Mouse (Mus musculus) forebrain, embryonic 15.5 days (tissue): ENCODE data around the gene Akt1s1. TPM values are rescaled to one million over a fixed set of nuclear protein-coding genes. Genes with fewer than 3 reads are reported as not detected.

ENCODE experiments used
- ATAC-seq: fragments of 200-750 bp; cut with Nextera tagmentation; replicated peaks from 2 replicates; pipeline ENCODE4 v1.8.0; 2017; ENCODE audit warnings: mild to moderate bottlenecking, moderate TSS enrichment, moderate library complexity
- H3K27ac ChIP-seq: fragments of 300-500 bp; sonication (generic); replicated peaks from 2 replicates; pipeline ENCODE4 v1.5.1; 2015; ENCODE audit warnings: mild to moderate bottlenecking, inconsistent platforms
- H3K27me3 ChIP-seq: fragments of 300-500 bp; sonication (generic); 2 replicates; pipeline ENCODE4 v1.6.1; 2015; ENCODE audit warnings: inconsistent platforms
- H3K36me3 ChIP-seq: fragments of 300-500 bp; sonication (generic); 2 replicates; pipeline ENCODE4 v1.6.1; 2015; ENCODE audit warnings: mild to moderate bottlenecking, inconsistent platforms
- H3K4me1 ChIP-seq: fragments of 300-500 bp; sonication (generic); 2 replicates; pipeline ENCODE4 v1.6.1; 2015; ENCODE audit warnings: inconsistent platforms
- H3K4me2 ChIP-seq: fragments of 300-500 bp; sonication (generic); replicated peaks from 2 replicates; pipeline ENCODE4 v1.6.1; 2015; ENCODE audit warnings: mild to moderate bottlenecking, inconsistent platforms
- H3K4me3 ChIP-seq: fragments of 300-500 bp; sonication (generic); 2 replicates; pipeline ENCODE4 v1.5.1; 2015; ENCODE audit warnings: mild to moderate bottlenecking, inconsistent platforms
- H3K9ac ChIP-seq: fragments of 300-500 bp; sonication (generic); replicated peaks from 2 replicates; pipeline ENCODE4 v1.6.1; 2015; ENCODE audit warnings: mild to moderate bottlenecking, inconsistent platforms
- H3K9me3 ChIP-seq: fragments of 300-500 bp; sonication (generic); 2 replicates; pipeline ENCODE4 v1.6.1; 2016; ENCODE audit warnings: inconsistent platforms
- WGBS: fragments of 180-500 bp; shearing (Covaris S2); methylation state at CpG from one replicate; pipeline ENCODE4 v1.1.7; 2015; ENCODE audit warnings: mixed read lengths; 5-methylcytosine and 5-hydroxymethylcytosine counted together
- polyA plus RNA-seq: library from polyadenylated mRNA; unstranded; fragments of >200 nt; fragmentation: Nextera tagmentation; extraction: Ambion mirVana; gene quantifications from 2 replicates; pipeline ENCODE4 v1.2.1, GENCODE M21; 2015

Gene Akt1s1
- polyA plus RNA-seq, 1 experiment from 2014 or later, result 120 TPM

DNA sequence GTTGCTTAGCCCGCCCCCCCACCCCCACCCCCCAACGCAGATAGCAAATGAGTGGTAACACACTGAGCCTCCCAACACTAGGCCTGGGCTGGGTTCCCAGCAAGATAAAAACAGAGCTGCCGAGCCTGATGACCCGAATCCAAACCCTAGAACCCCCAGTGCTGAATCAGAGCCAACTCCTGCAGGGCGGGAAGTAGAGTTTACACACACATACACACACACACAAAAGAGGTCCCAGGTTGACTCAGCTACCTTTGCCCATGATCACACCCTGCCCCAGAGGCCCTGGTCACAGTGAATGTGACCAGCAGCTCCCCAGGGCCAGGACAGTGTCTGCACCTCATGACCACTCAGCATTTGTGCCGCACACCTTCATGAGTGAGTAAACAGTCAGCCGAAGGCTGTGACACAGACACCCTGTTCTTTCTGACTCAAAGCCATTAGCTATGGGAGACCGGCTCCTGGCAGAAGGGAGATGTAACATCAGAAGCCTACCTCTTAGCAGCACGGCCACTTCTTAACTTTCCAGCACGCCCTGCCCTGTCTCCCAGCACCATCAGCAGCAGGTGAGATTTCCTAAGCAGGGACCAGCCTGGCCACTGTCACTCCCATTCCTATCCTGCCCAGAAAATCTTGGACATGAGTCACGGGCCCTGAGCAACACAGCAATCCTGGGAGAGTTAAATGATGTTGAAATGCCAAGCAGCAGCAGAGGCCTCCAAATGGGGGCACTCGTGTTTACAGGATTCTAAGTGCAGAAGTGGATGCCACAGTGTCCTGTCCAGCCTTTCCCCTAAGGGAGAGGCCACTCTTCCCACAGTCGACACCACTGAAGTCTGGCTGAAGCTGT, 39.7 kb downstream of the Akt1s1 start:
- ATAC-seq, result no peak

DNA sequence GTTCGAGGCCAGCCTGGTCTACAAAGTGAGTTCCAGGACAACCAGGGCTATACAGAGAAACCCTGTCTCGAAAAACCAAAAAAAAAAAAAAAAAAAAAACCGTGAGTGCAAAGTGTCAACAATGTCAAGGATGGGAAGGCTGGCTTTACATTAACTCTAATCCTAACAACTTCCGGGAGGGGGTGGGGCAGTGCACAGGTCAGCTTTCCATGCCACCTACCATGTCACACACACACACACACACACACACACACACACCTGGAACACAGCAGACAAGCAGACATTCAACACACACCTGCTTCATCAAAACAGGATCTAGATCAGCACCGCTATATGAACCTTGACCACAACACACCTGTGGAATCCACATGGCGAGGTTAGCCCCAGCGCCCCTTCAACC, 41.4 kb downstream of the Akt1s1 start:
- Histone ChIP-seq H3K27ac (no peak overlapping the region), H3K36me3 (peaks cover 13% of the 10 kb centered on the region)
- no peak for ATAC-seq

More for the DNA sequence above, 39.7 kb downstream of the Akt1s1 start:
- H3K4me2 ChIP-seq, result no peak overlapping the region
- WGBS, result 75% methylated on average over 13 of the region's 13 CpGs
- no peaks in the 10 kb centered on the region for H3K27me3 ChIP-seq
- no peaks in the 10 kb centered on the region for H3K9me3 ChIP-seq
- H3K36me3 ChIP-seq, result peaks cover 28% of the 10 kb centered on the region
- peaks cover 39% of the 10 kb centered on the region for H3K4me1 ChIP-seq
- H3K27ac ChIP-seq, result 0 out of 2 replicates have a peak overlapping the region, but pooled peaks have one; percentile 2
- H3K9ac ChIP-seq, result no peak overlapping the region
- H3K4me3 ChIP-seq, result no peak overlapping the region

DNA sequence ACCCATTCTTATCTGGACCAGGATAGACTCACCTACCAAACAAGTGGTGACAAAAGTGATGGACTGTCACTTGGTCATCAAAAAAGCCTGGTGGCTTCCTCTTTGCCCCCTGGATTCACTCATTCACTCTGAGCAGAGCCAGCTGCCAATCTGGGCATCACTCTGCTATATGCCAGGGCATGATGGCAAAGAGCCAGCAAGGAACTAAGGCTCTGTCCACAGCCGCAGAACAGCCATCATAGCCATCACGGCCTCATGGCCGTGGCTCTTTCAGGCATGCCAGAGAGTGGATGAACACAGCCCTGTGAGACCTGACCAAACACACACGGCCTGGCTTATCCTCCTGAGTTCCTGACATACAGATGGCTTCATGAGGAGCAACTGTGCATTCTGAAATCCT, 41.9 kb downstream of the Akt1s1 start:
- Histone ChIP-seq H3K4me1 (peaks cover 58% of the 10 kb centered on the region), H3K4me2 (peak overlapping the region; percentile 79), H3K27me3 (no peaks in the 10 kb centered on the region), H3K36me3 (peaks cover 9% of the 10 kb centered on the region), H3K9me3 (no peaks in the 10 kb centered on the region), H3K9ac (peak overlapping the region; percentile 79), H3K4me3 (peak overlapping the region; percentile 63), H3K27ac (no peak overlapping the region)
- no peak for ATAC-seq
- 36% methylated on average over 4 of the region's 4 CpGs for WGBS

More for the DNA sequence above, 41.4 kb downstream of the Akt1s1 start:
- H3K4me2 ChIP-seq, result peak overlapping the region; percentile 79
- no peaks in the 10 kb centered on the region for H3K27me3 ChIP-seq
- no peak overlapping the region for H3K9ac ChIP-seq
- H3K4me1 ChIP-seq, result peaks cover 56% of the 10 kb centered on the region
- 89% methylated on average over 7 of the region's 7 CpGs for WGBS
- H3K4me3 ChIP-seq, result peak overlapping the region; percentile 63
- H3K9me3 ChIP-seq, result no peaks in the 10 kb centered on the region

DNA sequence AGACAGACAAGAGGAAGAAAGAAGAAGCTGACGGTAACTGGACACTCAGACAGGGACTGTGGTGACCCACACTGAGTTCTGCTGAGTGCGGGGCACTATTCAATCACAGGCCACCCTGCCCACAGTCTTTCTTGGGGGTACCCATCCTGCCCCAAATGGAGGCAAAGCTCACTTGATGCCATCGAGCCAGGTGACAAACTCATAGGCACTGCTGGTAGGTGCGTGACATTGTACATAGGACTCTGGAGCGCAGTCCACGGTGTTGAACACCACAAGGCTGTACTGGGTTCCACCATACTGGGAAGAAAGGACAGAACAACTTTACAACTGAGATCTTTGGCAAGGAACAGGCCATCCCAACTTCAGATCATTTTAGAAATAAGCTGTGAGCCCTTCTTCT, 42.8 kb downstream of the Akt1s1 start:
- WGBS, result 10% methylated on average over 6 of the region's 6 CpGs
- Histone ChIP-seq H3K4me2 (peak overlapping the region; percentile 79), H3K9ac (peak overlapping the region; percentile 79), H3K4me3 (peak overlapping the region; percentile 63), H3K27ac (peak overlapping the region; percentile 99), H3K9me3 (no peaks in the 10 kb centered on the region), H3K4me1 (peaks cover 64% of the 10 kb centered on the region), H3K27me3 (no peaks in the 10 kb centered on the region), H3K36me3 (peaks cover 7% of the 10 kb centered on the region)
- no peak for ATAC-seq

DNA sequence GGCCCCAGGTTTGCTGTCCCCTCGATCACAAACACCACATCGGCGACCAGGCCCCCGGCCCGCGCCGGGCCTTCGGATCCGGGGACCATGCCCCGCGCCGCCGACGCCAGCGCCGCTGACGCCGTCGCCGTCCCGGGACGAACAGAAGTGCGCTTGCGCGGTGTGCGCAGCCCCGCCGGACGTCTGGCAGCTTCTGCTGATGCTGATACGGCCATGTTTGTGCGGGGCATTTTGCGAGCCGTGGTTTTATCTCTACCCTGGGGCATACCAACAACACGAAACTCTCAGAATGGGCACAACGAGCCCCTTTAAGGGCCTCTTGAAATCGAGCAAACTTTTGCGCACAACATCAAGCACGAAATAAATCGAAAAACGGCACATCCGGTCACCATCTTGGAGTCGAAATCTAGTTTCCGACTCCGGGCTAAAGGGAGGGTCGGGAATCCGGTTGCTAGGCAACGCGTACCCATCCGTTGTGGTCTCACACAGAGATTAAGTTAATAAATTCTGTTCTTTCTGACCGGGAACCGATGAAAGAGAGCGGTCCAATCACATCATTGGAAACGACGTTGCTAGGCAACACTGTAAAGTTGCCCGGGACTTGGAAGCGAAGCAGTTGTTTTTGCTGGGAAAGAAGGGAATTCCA, 43.6 kb downstream of the Akt1s1 start, which contains the start of gene Med25:
Gene Med25, minus strand, starts transcription at position 437 of the 646 bp plus-strand sequence.
- Histone ChIP-seq H3K4me1 (peaks cover 72% of the 10 kb centered on the region), H3K27me3 (no peaks in the 10 kb centered on the region), H3K4me2 (peak within 1 kb of the TSS; percentile 79), H3K4me3 (peak within 1 kb of the TSS; percentile 63), H3K27ac (peak within 1 kb of the TSS; percentile 99), H3K9me3 (no peaks in the 10 kb centered on the region), H3K9ac (peak within 1 kb of the TSS; percentile 79), H3K36me3 (peaks cover 7% of the 10 kb centered on the region)
- ATAC-seq, result peak; percentile 76
- under 1% methylated on average over 56 of the region's 56 CpGs for WGBS

DNA sequence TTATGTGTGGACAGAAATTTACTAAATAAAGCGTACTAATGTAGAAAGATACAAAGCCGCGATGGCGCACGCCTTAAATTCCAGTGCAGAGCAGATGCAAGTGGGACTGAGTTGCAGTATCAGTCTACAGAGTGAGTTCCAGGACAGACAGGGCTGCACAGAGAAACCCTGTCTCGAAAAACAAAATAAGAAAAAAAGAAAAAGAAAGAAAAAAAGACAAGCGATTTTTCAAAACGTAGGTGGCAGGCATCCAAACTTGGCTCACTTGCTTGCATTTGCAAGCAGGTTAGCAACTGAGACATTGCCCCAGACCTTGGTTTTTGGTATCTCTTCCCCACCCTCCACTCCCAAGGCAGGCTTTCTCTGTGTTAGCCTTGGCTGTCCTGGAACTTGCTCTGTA, 44.4 kb downstream of the Akt1s1 start:
- peaks cover 7% of the 10 kb centered on the region for H3K36me3 ChIP-seq
- 0 out of 2 replicates have a peak overlapping the region, but pooled peaks have one; percentile 28 for H3K9ac ChIP-seq
- H3K4me3 ChIP-seq, result peak overlapping the region; percentile 63
- peak overlapping the region; percentile 99 for H3K27ac ChIP-seq
- ATAC-seq, result no peak
- no peaks in the 10 kb centered on the region for H3K9me3 ChIP-seq
- peaks cover 76% of the 10 kb centered on the region for H3K4me1 ChIP-seq
- peak overlapping the region; percentile 79 for H3K4me2 ChIP-seq
- H3K27me3 ChIP-seq, result no peaks in the 10 kb centered on the region
- whole genome bisulfite sequencing, result 3% methylated on average over 8 of the region's 8 CpGs

DNA sequence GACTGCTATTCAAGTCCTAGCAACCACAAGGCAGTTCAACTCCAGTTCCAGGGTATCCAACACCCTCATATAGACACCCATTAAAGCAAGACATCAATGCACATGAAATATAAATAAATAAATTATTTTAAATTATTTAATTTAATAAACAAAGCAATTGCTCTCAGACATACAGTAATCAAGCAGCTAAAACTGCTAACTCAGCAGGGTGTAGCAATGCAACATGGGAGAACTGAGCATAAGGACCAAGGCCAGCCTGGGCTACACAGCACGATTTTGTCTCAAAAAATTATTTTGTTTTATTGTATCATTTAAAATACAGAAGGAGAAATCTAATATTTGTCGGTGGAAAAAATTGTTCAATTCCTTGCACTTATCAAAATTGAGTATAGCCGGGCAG, 45.4 kb downstream of the Akt1s1 start:
- no peaks in the 10 kb centered on the region for H3K9me3 ChIP-seq
- WGBS, result 86% methylated on average over 3 of the region's 3 CpGs
- H3K4me1 ChIP-seq, result peaks cover 76% of the 10 kb centered on the region
- peak overlapping the region; percentile 99 for H3K27ac ChIP-seq
- H3K9ac ChIP-seq, result no peak overlapping the region
- H3K4me2 ChIP-seq, result no peak overlapping the region
- no peak overlapping the region for H3K4me3 ChIP-seq
- no peaks in the 10 kb centered on the region for H3K27me3 ChIP-seq
- ATAC-seq, result no peak
- H3K36me3 ChIP-seq, result peaks cover 6% of the 10 kb centered on the region; the same call in 1 of the 2 replicates

DNA sequence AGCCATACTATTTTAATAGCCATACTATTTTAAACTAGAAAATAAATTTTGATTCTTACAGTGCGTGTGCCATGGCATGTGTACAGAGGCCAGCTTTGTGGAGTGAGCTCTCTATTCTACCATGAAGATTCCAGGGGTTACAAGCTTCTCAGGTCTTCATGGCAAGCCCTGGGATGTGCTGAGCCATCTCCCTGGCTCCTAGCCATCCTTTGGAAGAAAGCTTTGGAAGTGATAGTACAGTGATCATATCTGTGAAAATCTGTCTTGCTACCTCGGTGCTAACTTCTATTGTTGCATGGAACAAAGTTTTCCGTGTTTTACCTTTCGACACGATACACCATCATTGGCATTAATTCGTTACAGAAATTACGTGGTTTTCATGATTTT, 46.4 kb downstream of the Akt1s1 start:
- peak; percentile 14; the same call in 1 of the 2 replicates for ATAC-seq
- no peaks in the 10 kb centered on the region for H3K27me3 ChIP-seq
- 15% methylated on average over 7 of the region's 7 CpGs for WGBS
- no peaks in the 10 kb centered on the region for H3K9me3 ChIP-seq
- peaks cover 68% of the 10 kb centered on the region for H3K4me1 ChIP-seq
- H3K27ac ChIP-seq, result peak overlapping the region; percentile 99
- peak overlapping the region; percentile 73 for H3K4me2 ChIP-seq
- H3K9ac ChIP-seq, result peak overlapping the region; percentile 19; the same call in 1 of the 2 replicates
- peaks cover 9% of the 10 kb centered on the region; the same call in 1 of the 2 replicates for H3K36me3 ChIP-seq
- peak overlapping the region; percentile 77 for H3K4me3 ChIP-seq

DNA sequence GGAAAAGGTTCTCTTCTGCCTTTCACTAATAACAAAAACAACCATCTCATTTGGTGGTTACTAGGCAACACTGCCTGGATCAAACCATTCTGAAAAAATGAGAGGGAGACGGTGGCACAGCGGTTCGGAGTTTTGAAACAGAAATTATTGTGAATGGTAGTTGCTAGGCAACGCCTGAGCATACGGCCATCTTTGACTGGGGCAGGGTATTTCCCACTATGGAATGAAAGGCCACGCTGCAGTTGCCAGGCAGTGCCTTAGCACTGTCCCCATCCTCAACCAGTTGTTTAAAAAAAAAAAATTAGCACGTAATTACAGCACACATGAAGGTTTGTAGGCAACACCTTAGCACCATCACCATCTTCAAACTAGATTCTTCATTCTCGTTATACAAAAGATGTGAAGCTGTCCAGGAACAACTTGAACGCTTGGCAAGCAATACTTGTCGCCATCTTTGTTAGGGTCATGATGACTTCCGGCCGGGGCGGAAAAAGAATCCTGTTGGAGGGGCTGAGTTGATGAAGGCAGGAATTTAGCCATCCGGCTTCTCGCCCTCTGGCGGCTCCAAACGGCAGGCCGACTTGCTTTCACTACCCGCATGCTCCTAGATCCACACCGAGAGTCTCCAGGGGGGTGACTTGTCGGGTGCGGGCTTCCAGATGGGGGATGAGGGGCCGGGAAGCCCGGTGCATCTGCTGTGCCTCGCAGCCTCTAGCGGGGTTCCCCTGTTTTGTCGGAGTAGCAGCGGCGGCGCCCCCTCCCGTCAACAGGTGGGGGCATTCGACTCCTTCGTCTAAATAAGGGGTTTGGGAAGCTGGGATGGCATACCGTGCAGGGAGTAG, 47.0 kb downstream of the Akt1s1 start, which contains the start of gene Fuz:
Gene Fuz, plus strand, starts transcription at position 487 of the 842 bp plus-strand sequence.
- Histone ChIP-seq H3K4me3 (peak within 1 kb of the TSS; percentile 77), H3K27me3 (no peaks in the 10 kb centered on the region), H3K27ac (peak within 1 kb of the TSS; percentile 99), H3K36me3 (peaks cover 14% of the 10 kb centered on the region; the same call in 1 of the 2 replicates), H3K4me1 (peaks cover 62% of the 10 kb centered on the region), H3K4me2 (peak within 1 kb of the TSS; percentile 73), H3K9me3 (no peaks in the 10 kb centered on the region), H3K9ac (peak within 1 kb of the TSS; percentile 72)
- under 1% methylated on average over 34 of the region's 34 CpGs for WGBS
- peak; percentile 77 for ATAC-seq

DNA sequence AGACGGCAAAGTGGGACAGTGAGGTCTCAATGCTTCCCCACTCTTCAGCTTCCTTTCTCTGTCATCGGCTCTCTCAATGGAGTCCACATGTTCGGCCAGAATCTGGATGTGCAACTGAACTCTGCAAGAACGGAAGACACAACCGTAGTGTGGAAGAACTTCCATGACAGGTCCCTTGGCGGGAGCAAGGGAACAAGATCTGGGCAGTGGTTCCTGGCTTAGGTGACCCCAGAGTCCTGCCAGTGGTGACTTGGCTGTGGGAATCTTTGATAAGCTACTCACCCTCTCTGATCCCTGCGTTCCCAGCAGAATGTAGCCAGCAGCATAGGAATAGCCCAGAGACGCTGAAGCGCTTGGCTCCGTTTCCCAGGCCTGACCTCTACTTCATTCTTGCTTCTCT, 47.7 kb downstream of the Akt1s1 start:
- H3K4me2 ChIP-seq, result peak overlapping the region; percentile 73
- H3K27ac ChIP-seq, result peak overlapping the region; percentile 99
- H3K9ac ChIP-seq, result peak overlapping the region; percentile 72
- no peaks in the 10 kb centered on the region for H3K9me3 ChIP-seq
- H3K27me3 ChIP-seq, result no peaks in the 10 kb centered on the region
- no peak for ATAC-seq
- H3K4me1 ChIP-seq, result peaks cover 62% of the 10 kb centered on the region
- WGBS, result 23% methylated on average over 10 of the region's 10 CpGs
- peaks cover 16% of the 10 kb centered on the region; the same call in 1 of the 2 replicates for H3K36me3 ChIP-seq
- H3K4me3 ChIP-seq, result peak overlapping the region; percentile 77

DNA sequence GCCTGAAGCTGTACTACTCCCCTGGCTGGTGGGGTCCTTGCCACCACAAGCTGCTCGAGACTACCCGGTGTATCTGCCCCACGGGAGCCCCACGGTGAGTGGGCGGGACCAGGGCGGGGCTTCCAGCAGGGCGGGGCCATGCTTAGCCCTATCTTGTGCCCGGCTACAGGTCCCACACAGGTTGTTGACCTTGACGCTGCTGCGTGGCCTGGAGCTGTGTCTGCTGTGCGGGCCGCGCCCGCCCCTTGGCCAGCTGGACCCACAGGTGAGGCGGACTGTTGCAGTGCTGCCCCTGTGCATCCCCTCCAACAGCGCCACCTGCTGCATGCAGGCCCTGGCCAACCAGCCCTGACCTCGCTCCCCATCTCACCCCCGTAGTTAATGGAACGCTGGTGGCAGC, 49.8 kb downstream of the Akt1s1 start:
- H3K36me3 ChIP-seq, result peaks cover 28% of the 10 kb centered on the region

More for the DNA sequence above, 49.8 kb downstream of the Akt1s1 start:
- no peak overlapping the region for H3K4me2 ChIP-seq
- peaks cover 56% of the 10 kb centered on the region for H3K4me1 ChIP-seq
- no peak overlapping the region for H3K9ac ChIP-seq
- H3K4me3 ChIP-seq, result no peak overlapping the region
- H3K27me3 ChIP-seq, result no peaks in the 10 kb centered on the region
- H3K27ac ChIP-seq, result no peak overlapping the region
- no peaks in the 10 kb centered on the region for H3K9me3 ChIP-seq
- ATAC-seq, result no peak
- WGBS, result 37% methylated on average over 19 of the region's 19 CpGs
